Mouse (Mus musculus) brown adipose tissue, adult 24 weeks (tissue): Measurements from ENCODE around the gene Otud7b. TPM values are rescaled to one million over a fixed set of nuclear protein-coding genes. Genes with fewer than 3 reads are reported as not detected.

Experiments used
- H3K27ac ChIP-seq: fragments of 200-500 bp; replicated peaks from 2 replicates; pipeline ENCODE4 v1.5.1; 2012; ENCODE audit warnings: low read depth, mild to moderate bottlenecking, low read length
- H3K4me1 ChIP-seq: fragments of 200-500 bp; 2 replicates; pipeline ENCODE4 v1.6.1; 2012; ENCODE audit warnings: low read length, mixed read lengths; ENCODE audit not compliant: control insufficient read depth, insufficient read depth, insufficient read length
- H3K4me3 ChIP-seq: fragments of 200-500 bp; 2 replicates; pipeline ENCODE4 v1.5.1; 2012; ENCODE audit warnings: low read depth, mild to moderate bottlenecking, low read length, moderate library complexity; ENCODE audit not compliant: insufficient read depth
- polyA plus RNA-seq: library from polyadenylated mRNA; stranded (reverse); fragments of >200 nt; gene quantifications from 2 replicates; pipeline ENCODE4 v1.2.4, GENCODE M21; 2012; ENCODE audit not compliant: missing spikeins, insufficient read depth, insufficient read length

Gene Otud7b
- polyA plus RNA-seq, 1 experiment, result 6.9 TPM

- Histone ChIP-seq H3K27ac (no peak overlapping the region), H3K4me3 (no peak overlapping the region), H3K4me1 (no peaks in the 10 kb centered on the region)
Observed at GRCm38 (mm10) chr3:96151836-96152235, 47.5 kb downstream of the Otud7b start.

- Histone ChIP-seq H3K4me1 (no peaks in the 10 kb centered on the region), H3K27ac (no peak overlapping the region), H3K4me3 (no peak overlapping the region)
Observed at GRCm38 (mm10) chr3:96152611-96153010, 48.3 kb downstream of the Otud7b start.

- Histone ChIP-seq H3K27ac (no peak overlapping the region), H3K4me3 (no peak overlapping the region), H3K4me1 (peaks cover 2% of the 10 kb centered on the region; the same call in 1 of the 2 replicates)
Observed at GRCm38 (mm10) chr3:96155501-96155900, 51.2 kb downstream of the Otud7b start.

GRCm38 (mm10) chr3:96159820-96160219, 55.5 kb downstream of the Otud7b start:
- Histone ChIP-seq H3K4me3 (no peak overlapping the region), H3K4me1 (peaks cover 8% of the 10 kb centered on the region), H3K27ac (peak overlapping the region; percentile 41)

GRCm38 (mm10) chr3:96160222-96160802, 56.0 kb downstream of the Otud7b start:
- H3K27ac ChIP-seq, result peak overlapping the region; percentile 59
- peak overlapping the region; percentile 70 for H3K4me3 ChIP-seq
- H3K4me1 ChIP-seq, result peaks cover 8% of the 10 kb centered on the region

- H3K4me1 ChIP-seq, result peaks cover 8% of the 10 kb centered on the region
- peak overlapping the region; percentile 70 for H3K4me3 ChIP-seq
- peak overlapping the region; percentile 59 for H3K27ac ChIP-seq
Observed at GRCm38 (mm10) chr3:96160803-96161516, 56.6 kb downstream of the Otud7b start.

GRCm38 (mm10) chr3:96161869-96162840, 57.8 kb downstream of the Otud7b start, which contains the start of gene Mtmr11:
Gene Mtmr11, plus strand, starts transcription at chr3:96162004.
- Histone ChIP-seq H3K27ac (peak within 1 kb of the TSS; percentile 59), H3K4me1 (peaks cover 8% of the 10 kb centered on the region), H3K4me3 (peak within 1 kb of the TSS; percentile 70)

- Histone ChIP-seq H3K27ac (no peak overlapping the region), H3K4me3 (no peak overlapping the region), H3K4me1 (peaks cover 8% of the 10 kb centered on the region)
Observed at GRCm38 (mm10) chr3:96163040-96163439, 58.7 kb downstream of the Otud7b start.

GRCm38 (mm10) chr3:96168466-96169158, 64.3 kb downstream of the Otud7b start:
- Histone ChIP-seq H3K27ac (peak overlapping the region; percentile 95), H3K4me1 (peaks cover 18% of the 10 kb centered on the region), H3K4me3 (peak overlapping the region; percentile 55)

GRCm38 (mm10) chr3:96170276-96170675, 65.9 kb downstream of the Otud7b start:
- Histone ChIP-seq H3K4me1 (peaks cover 18% of the 10 kb centered on the region), H3K27ac (peak overlapping the region; percentile 96), H3K4me3 (peak overlapping the region; percentile 77; the same call in 1 of the 2 replicates)

GRCm38 (mm10) chr3:96170976-96171545, 66.7 kb downstream of the Otud7b start:
- H3K4me1 ChIP-seq, result peaks cover 18% of the 10 kb centered on the region
- H3K4me3 ChIP-seq, result peak overlapping the region; percentile 77
- peak overlapping the region; percentile 96 for H3K27ac ChIP-seq

- Histone ChIP-seq H3K4me1 (peaks cover 18% of the 10 kb centered on the region), H3K4me3 (peak overlapping the region; percentile 77), H3K27ac (peak overlapping the region; percentile 96)
Observed at GRCm38 (mm10) chr3:96171583-96172196, 67.4 kb downstream of the Otud7b start.

GRCm38 (mm10) chr3:96172197-96173178, 68.2 kb downstream of the Otud7b start, which contains the start of gene Sf3b4:
Gene Sf3b4, plus strand, starts transcription at chr3:96172332.
- Histone ChIP-seq H3K4me3 (peak within 1 kb of the TSS; percentile 98), H3K27ac (peak within 1 kb of the TSS; percentile 96), H3K4me1 (peaks cover 18% of the 10 kb centered on the region)
